Mouse (Mus musculus): ENCODE measurements around the gene Klk1b27. TPM values are rescaled to one million over a fixed set of nuclear protein-coding genes. Genes with fewer than 3 reads are reported as not detected.

Gene Klk1b27
- polyA plus RNA-seq (2012; rRNA removed) = not detected in 2 replicates

DNA sequence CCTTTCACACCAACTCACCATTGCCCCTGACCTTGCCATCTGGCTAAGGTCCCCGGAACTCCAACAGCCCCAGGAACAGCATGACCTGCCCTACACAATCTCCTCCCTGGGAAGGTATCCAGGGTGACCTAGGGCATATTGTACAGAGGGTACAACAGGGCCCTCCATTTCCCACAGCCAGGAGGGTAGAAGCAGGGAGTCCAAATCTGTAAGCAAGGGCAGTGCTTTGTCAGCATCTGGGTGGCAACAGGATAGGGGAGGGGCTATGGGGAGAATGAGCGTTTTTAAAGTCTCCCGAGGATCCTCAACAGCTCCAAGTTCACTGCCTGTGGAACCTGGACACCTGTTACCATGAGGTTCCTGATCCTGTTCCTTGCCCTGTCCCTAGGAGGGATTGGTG lies at the start of gene Klk1b27:
Gene Klk1b27 (plus strand): TSS at position 301 of the 400 bp plus-strand sequence.

DNA sequence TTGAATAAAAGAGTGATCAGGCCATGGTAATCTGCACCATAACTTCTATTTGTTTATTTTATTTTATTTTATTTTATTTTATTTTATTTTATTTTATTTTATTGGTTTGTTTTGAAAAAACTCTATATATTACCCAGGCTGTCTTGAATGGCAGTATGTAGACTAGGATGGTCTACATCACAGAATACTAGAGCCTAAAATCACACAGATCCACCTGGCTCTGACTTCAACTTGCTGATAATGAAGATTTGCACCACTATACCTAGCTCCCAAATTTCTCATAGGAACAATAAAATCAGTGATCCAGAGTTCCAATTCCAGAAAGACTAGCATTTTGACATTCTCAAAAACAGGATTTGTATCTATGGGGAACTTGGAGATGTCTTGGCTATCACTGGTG lies 40.2 kb upstream of the Klk1b27 start, which contains the start of gene Klk1b26:
Gene Klk1b26 (plus strand): TSS at position 301 of the 400 bp plus-strand sequence.

DNA sequence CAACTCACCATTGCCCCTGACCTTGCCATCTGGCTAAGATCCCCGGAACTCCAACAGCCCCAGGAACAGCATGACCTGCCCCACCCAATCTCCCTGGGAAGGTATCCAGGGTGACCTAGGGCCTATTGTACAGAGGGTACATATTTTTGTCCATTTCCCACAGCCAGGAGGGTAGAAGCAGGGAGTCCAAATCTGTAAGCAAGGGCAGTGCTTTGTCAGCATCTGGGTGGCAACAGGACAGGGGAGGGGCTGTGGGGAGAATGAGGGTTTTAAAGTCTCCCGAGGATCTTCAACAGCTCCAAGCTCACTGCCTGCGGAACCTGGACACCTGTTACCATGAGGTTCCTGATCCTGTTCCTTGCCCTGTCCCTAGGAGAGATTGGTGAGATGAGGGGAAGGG lies 49.9 kb downstream of the Klk1b27 start, which contains the start of gene Klk1b21:
Gene Klk1b21 (plus strand): TSS at position 301 of the 400 bp plus-strand sequence.

Other genes with a start within 250 kb of the Klk1b27 start
- gene Klk7, start 241.0 kb upstream of the Klk1b27 start, polyA plus RNA-seq (2012; rRNA removed) = 0.07 and 0.12 TPM in 2 replicates
- 0.17 TPM in 1 of 2 replicates, not detected in the other for gene Klk6, start 227.8 kb upstream of the Klk1b27 start, polyA plus RNA-seq (2012; rRNA removed)
- gene Klk5, start 210.3 kb upstream of the Klk1b27 start, polyA plus RNA-seq (2012; rRNA removed) = 0.05 and 0.07 TPM in 2 replicates
- 0.15 TPM in 1 of 2 replicates, not detected in the other for gene Klk4, start 171.1 kb upstream of the Klk1b27 start, polyA plus RNA-seq (2012; rRNA removed)
- gene Klk15, start 118.5 kb upstream of the Klk1b27 start, polyA plus RNA-seq (2012; rRNA removed) = not detected in 2 replicates
- gene Klk1b8, start 101.6 kb upstream of the Klk1b27 start, polyA plus RNA-seq (2012; rRNA removed) = not detected in 2 replicates
- not detected in 2 replicates for gene Klk1b1, start 85.5 kb upstream of the Klk1b27 start, polyA plus RNA-seq (2012; rRNA removed)
- gene Klk1b9, start 76.2 kb upstream of the Klk1b27 start, polyA plus RNA-seq (2012; rRNA removed) = not detected in 2 replicates
- gene Klk1b11, start 56.4 kb upstream of the Klk1b27 start, polyA plus RNA-seq (2012; rRNA removed) = not detected in 2 replicates
- not detected in 2 replicates for gene Klk1b26, start 40.1 kb upstream of the Klk1b27 start, polyA plus RNA-seq (2012; rRNA removed)
- gene Klk1b21, start 50.0 kb downstream of the Klk1b27 start, polyA plus RNA-seq (2012; rRNA removed) = not detected in 2 replicates
- not detected in 2 replicates for gene Klk1b22, start 60.4 kb downstream of the Klk1b27 start, polyA plus RNA-seq (2012; rRNA removed)
- gene Klk1b16, start 84.5 kb downstream of the Klk1b27 start, polyA plus RNA-seq (2012; rRNA removed) = not detected in 2 replicates
- gene Klk1b24, start 135.9 kb downstream of the Klk1b27 start, polyA plus RNA-seq (2012; rRNA removed) = 0.07 and 0.10 TPM in 2 replicates
- not detected in 2 replicates for gene Klk1b3, start 145.9 kb downstream of the Klk1b27 start, polyA plus RNA-seq (2012; rRNA removed)
- not detected in 2 replicates for gene Klk1b4, start 155.1 kb downstream of the Klk1b27 start, polyA plus RNA-seq (2012; rRNA removed)
- not detected in 2 replicates for gene Klk1b5, start 163.7 kb downstream of the Klk1b27 start, polyA plus RNA-seq (2012; rRNA removed)
- gene Klk1, start 173.1 kb downstream of the Klk1b27 start, polyA plus RNA-seq (2012; rRNA removed) = 0.17 TPM in 1 of 2 replicates, not detected in the other
- not detected in 2 replicates for gene Gm36864, start 183.9 kb downstream of the Klk1b27 start, polyA plus RNA-seq (2012; rRNA removed)
- gene 1700028J19Rik, start 194.4 kb downstream of the Klk1b27 start, polyA plus RNA-seq (2012; rRNA removed) = 0.86 and 1.6 TPM in 2 replicates
- 151 and 244 TPM in 2 replicates for gene 2410002F23Rik, start 194.4 kb downstream of the Klk1b27 start, polyA plus RNA-seq (2012; rRNA removed)
- not detected in 2 replicates for gene Acp4, start 205.1 kb downstream of the Klk1b27 start, polyA plus RNA-seq (2012; rRNA removed)
- gene Gm15517, start 209.2 kb downstream of the Klk1b27 start, polyA plus RNA-seq (2012; rRNA removed) = 0.78 TPM in 1 of 2 replicates, not detected in the other